Mouse (Mus musculus) 3T3-L1 (cell line): ENCODE results near the gene Erc2.
A peak's percentile ranks its signal among the peaks of the same experiment; 100 is the strongest.

ENCODE experiments used
- DNase-seq: peaks from one replicate; pipeline ENCODE4 v3.0.0-alpha.2; 2015; ENCODE audit warnings: low read depth, low spot score

Erc2 gene

GRCm38 (mm10) chr14:28375642-28376091, 753.4 kb downstream of the Erc2 start:
- DNase-seq, result peak; percentile 22

DNA sequence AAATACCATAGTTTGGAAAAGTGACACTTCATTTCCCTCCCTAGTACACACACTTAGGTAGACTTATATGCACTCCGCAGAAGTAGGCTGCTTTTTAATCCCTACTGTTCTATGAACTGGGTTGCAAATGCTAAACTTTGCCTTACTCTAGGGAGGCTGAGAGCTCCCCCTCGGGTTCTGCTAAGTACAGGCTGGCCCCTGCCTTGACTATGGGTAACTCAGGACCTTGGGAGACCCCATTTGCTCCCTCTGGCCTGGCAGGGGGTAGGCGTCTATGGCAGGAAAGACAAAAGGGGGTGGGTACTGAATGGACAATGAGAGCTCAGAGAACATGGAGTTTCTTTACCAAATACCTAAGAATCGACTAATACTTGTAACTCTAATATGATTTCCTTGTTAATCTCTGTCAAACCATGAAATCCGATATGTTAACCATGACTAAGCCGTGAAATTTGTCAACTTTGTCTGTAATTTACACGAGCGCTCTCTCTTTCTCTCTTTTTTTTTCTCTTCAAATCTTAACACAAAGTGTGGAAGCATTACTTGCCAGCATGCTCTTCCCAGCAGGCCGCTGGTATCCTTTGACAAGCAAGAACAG, 754.1 kb downstream of the Erc2 start:
- DNase-seq, result peak; percentile 53

- peak; percentile 18 for DNase-seq
Measured at GRCm38 (mm10) chr14:28377519-28377918, 755.3 kb downstream of the Erc2 start.

DNA sequence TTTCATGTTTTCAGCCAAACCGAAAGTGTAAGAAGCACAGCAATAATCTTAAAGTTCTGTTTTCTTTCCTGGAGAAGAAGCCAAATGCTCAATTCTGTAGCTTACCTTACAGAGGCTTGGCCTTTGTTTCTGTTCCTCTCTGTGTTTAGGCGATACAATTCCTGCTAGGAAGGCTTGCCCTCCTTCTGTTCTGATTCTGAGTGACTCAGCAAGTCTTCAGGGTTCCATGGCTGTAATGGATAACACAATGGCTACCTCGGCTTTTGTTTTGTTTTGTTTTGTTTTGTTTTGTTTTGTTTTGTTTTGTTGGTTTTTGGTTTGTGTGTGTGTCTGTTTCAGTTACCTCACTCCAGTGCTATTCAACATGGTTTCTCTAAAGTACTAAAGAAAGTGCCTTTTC, 757.9 kb downstream of the Erc2 start:
- no peak for DNase-seq

DNA sequence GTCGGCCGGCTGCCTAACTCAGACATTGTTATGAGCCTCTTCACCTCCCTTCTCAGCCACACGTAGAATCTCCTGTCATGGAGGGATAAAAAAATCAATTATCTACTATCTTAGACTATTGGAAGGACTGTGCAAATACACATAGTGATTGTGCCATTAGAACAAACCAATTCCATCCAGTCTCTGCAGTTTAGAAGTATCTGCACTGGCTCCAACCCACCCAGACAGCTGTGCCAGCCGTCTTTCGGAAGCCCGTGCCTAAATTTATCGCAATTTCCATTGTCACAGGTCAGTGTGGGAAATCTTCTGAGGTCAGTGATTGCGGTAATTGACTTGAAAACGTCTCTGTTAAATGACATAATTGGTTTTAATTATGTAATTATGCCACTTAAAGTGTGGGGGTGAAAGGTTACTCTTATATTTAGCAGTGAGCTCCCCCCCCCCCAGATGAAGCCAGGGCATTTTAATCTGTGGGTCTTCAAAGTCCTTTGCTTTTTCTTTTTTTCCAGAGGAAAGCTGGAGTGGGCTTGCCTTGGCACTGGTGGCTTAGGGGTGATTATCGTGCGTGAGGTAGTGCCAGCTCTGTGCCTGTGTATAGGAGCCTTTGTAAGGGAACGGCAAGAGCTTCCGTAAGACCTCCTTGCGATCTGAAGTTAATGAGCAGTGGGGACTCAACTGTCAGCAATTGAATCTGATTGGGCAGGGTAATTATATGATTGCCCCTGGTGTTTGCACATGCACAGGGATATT, 759.7 kb downstream of the Erc2 start:
- no peak for DNase-seq

- no peak for DNase-seq
Measured at GRCm38 (mm10) chr14:28386815-28387607, 764.8 kb downstream of the Erc2 start.

GRCm38 (mm10) chr14:28398915-28399314, 776.7 kb downstream of the Erc2 start:
- no peak for DNase-seq

DNA sequence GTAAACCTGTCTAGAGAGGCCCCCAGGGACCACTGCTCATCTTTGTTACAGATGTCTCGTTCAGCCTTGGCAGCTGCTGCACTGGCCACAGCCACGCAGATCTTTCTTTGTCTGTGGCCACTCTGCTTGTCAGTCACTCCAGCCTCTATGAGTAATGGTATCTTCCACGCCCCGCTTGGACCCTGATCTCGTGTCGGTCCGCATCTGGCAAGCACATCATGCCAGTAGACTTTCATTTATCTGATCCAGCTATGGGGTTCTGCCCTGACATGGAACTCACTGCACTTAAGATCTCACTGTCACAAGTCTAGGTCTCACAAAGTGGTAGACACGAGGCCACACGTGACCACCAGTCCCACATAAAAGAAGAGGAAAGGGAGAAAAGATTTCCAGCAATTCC, 777.7 kb downstream of the Erc2 start:
- no peak for DNase-seq

GRCm38 (mm10) chr14:28405277-28405840, 783.1 kb downstream of the Erc2 start:
- no peak for DNase-seq

DNA sequence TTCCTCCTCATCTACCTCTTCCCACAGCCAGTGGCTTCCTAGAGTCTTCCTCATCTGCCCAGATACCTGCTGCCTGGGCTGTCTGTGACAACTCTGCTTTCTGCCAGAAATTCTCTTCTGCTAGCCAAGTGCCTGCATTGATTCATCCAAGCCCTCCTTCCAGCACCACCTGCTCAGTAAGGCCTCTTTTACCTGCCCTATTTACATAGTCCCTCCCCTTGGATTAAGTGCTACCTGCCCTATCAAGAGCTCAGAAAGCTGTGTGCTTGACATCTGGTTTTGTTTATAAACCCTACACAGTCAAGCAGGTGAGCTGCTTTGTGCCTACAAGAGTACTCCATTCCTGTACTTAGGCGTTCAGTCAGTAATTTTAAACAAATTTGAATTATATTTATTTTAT, 787.2 kb downstream of the Erc2 start:
- DNase-seq, result no peak

DNA sequence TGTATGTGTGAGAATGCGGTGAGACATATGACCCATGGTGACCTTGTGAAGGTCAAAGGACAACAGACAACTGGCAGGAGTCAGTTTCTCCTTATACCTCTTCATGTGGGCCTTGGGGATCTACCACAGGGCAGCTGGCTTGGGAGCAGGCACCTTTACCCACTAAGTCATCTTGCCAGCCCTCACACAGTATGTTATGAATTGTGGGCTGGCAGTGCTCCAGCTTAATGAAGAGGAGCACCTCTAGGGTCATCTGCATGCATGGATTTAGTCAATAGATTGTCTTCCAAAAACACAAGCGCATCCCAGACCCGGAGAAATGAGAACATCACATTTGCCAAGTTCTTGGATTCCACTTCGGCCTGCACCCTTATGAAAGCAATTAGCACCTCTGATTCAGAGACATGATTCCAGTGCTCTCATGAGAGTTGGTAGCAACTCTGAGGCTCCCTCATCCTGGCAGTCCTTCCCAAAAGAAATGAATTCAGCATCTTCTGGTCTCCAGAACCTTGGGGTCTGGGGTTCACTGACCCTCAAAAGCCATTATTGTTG, 787.6 kb downstream of the Erc2 start:
- peak; percentile 10 for DNase-seq

- DNase-seq, result no peak
Measured at GRCm38 (mm10) chr14:28410789-28411225, 788.6 kb downstream of the Erc2 start.

DNA sequence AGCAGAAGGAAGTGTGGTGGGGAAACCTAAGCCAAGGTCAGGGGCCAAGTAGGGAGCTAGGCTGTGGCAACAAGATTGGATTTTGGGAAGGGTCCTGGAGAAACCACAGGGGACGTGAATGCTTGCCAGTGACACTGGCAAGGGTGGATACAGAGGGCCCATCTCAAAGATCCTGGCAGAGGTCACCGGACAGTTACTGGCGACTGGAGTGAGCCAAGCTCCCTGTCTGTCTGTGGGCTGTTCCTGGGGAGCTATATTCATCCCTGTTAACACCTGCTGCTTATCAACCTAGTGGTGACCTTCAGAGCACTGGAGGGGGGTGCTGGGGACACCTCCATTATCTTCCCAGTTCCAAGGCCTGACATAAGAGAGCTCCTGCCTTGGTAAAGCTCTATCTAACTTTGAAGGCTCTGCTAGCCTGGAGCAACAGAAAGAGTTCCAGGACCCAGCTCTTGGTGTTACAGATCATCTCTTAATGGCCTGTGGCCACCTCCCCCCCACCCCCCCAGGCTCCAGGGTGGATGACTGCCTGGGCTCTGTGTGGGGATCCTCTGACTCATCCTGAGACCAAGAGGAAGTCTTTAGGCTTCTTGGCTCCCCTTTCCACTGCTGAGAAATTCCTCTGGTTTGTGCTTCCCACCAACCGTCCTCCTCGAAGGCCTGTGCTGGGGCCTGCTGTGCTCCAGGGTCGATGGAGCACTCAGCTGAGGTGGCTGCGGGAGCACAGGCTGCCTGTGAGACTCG, 790.2 kb downstream of the Erc2 start:
- DNase-seq, result peak; percentile 63

DNA sequence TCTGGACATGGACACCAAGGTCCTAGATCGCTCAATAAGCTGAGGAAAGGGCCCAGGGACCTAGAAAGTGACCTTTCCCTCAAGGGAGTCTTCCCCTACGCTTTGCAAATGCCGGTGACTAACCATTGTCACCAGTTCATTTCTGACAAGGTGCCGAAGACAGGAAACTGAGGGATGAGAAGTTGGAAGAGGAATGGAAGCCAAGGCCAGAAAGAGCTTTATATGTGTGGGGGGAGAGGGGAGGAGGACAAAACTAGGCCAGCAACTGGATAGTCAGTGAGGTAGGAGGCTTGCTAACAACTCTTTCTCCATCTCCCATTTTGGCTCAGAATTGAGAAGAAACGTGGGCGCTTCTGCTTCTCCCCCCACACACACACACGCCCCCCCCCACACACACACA, 791.3 kb downstream of the Erc2 start:
- DNase-seq, result no peak

DNA sequence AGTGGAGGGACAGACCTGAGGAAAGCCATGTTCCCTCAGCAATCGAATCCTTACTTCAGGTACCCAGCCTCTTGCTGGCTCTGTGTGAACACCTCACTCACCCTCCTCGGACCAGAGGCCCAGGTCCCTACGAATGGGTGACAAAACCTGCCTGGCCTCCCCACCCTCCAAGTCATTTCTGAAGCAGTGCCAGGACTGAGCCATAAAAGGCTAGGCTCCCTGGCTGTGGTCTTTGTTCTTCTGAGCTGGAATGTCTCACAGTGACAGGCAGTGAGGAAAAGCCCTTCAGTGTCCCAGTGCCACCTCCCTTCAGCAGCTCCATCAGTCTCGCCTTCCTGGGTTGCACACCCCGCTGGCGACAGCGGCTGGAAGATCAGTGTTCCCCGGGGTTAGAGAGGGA, 794.8 kb downstream of the Erc2 start:
- DNase-seq, result no peak

- no peak for DNase-seq
Measured at GRCm38 (mm10) chr14:28418497-28418896, 796.3 kb downstream of the Erc2 start.

GRCm38 (mm10) chr14:28419188-28419587, 797.0 kb downstream of the Erc2 start:
- no peak for DNase-seq

DNA sequence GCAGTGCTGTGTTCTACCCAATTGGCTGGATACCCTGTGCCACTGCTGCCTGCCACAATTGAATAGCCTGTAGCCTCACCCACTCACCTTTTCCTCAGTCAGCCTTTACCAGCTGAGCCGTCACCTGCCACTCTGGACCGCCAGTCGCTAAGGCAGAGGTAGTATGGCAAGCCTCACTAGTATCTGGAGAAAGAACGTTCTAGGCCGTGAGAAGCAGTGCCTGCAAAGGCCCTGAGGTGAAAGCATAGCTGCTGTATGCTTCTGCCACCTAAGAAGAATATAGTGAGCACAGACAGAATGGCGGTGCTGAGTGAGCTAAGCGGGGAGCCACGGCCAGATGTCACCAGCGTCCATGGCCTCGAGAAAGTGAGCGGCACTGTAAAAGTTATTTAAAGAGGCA, 798.4 kb downstream of the Erc2 start:
- no peak for DNase-seq

DNA sequence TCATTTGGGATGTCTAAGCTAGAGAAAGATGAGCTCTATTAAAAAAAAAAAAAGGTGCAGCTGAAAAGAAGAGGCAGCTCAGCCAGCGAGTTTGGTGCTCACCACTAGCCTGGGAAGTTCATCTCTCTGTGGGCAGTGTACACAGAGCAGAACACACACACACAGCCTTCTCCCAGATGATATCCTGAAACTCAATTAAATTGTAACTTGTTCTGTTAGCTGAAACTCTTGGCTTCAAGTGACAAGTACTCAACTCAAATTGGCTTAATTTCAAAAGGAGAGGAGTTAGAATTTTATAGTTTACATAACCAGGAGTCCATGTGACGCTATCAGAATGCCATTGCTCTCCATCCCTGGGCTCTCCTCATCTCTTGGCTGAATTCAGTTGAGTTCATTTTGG, 804.4 kb downstream of the Erc2 start:
- DNase-seq, result no peak

- no peak for DNase-seq
Measured at GRCm38 (mm10) chr14:28431703-28432309, 809.6 kb downstream of the Erc2 start.

DNA sequence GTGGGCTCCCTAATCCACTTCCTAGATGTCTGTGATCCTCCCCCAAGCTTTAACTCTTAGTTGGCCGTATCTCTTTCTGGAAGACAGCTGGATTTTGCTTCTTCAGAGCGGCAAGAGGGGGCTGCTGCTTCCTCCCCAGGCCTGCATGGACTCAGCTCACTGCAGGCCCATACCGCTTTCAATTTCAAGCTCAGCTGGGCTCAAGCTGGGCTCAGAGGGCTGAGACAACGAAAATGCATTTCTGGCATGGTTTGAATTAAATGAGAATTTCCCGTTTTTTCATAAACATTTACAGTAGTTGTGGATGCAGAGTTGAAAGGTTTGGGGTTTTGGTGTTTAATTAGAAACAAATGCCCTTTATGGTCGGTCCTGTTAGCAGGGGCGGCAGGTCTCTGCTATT, 812.8 kb downstream of the Erc2 start:
- no peak for DNase-seq
